Mouse (Mus musculus) forebrain, embryonic 14.5 days (tissue): ENCODE data around the gene Ppcs. TPM values are rescaled to one million over a fixed set of nuclear protein-coding genes. Genes with fewer than 3 reads are reported as not detected.

Experiments
- ATAC-seq: fragments of 200-750 bp; cut with Nextera tagmentation; 2 replicates; pipeline ENCODE4 v1.8.0; 2017; ENCODE audit warnings: mild to moderate bottlenecking, moderate library complexity
- DNase-seq: peaks from one replicate; pipeline ENCODE4 v3.0.0-alpha.2; 2015; ENCODE audit warnings: low spot score
- H3K27ac ChIP-seq: fragments of 300-500 bp; sonication (generic); 2 replicates; pipeline ENCODE4 v1.5.1; 2014; ENCODE audit warnings: low read depth, mild to moderate bottlenecking, control low read depth, low read length, moderate library complexity
- H3K27me3 ChIP-seq: fragments of 300-500 bp; sonication (generic); replicated peaks from 2 replicates; pipeline ENCODE4 v1.6.1; 2014; ENCODE audit warnings: low read length, control low read depth, mixed read lengths; ENCODE audit not compliant: control insufficient read depth, insufficient read depth
- H3K36me3 ChIP-seq: fragments of 300-500 bp; sonication (generic); 2 replicates; pipeline ENCODE4 v1.6.1; 2014; ENCODE audit warnings: low read length, control low read depth; ENCODE audit not compliant: control insufficient read depth, insufficient read depth
- H3K4me1 ChIP-seq: fragments of 300-500 bp; sonication (generic); 2 replicates; pipeline ENCODE4 v1.6.1; 2014; ENCODE audit warnings: antibody characterized with exemption, low read length, control low read depth; ENCODE audit not compliant: control insufficient read depth, insufficient read depth
- H3K4me2 ChIP-seq: fragments of 300-500 bp; sonication (generic); 2 replicates; pipeline ENCODE4 v1.6.1; 2014; ENCODE audit warnings: mild to moderate bottlenecking, control low read depth, low read length
- H3K4me3 ChIP-seq: fragments of 300-500 bp; sonication (generic); 2 replicates; pipeline ENCODE4 v1.5.1; 2014; ENCODE audit warnings: low read depth, low read length, control low read depth
- H3K9ac ChIP-seq: fragments of 300-500 bp; sonication (generic); 2 replicates; pipeline ENCODE4 v1.6.1; 2014; ENCODE audit warnings: mild to moderate bottlenecking, low read length, control low read depth, moderate library complexity
- H3K9me3 ChIP-seq: fragments of 300-500 bp; sonication (generic); replicated peaks from 2 replicates; pipeline ENCODE4 v1.6.1; 2016; ENCODE audit warnings: low read length, control low read depth, mixed read lengths; ENCODE audit not compliant: control insufficient read depth
- WGBS: fragments of 180-500 bp; shearing (Covaris S2); extraction: QIAGEN DNeasy Blood & Tissue Kit; methylation state at CpG from one replicate; pipeline ENCODE4 v1.1.7; 2014; 5-methylcytosine and 5-hydroxymethylcytosine counted together
- polyA plus RNA-seq: library from polyadenylated mRNA; unstranded; fragments of >200 nt; fragmentation: Nextera tagmentation; extraction: Ambion mirVana; gene quantifications from 2 replicates; pipeline ENCODE4 v1.2.1, GENCODE M21; 2014

Gene Ppcs
- polyA plus RNA-seq, 1 experiment from 2014 or later: 23.0 TPM

DNA sequence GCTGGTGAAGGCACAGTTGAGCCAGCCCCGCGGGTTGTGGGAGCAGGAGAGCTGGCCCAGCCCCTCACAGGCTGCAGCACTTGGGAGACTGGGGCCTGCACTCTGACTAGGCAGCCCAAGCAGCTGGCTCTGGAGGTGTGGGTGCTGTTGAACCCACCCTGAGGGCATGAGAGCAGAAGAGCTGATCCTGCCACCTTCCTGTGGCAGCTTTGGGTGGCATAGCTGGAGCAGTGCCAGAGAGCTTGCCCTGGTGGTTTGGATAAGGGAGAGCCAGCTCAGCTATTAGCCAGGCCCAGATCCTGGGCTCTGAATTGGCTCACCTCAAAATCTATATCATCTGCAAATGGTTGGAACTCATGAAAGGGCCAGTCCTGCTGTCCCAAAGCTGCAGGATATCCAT lies 5.5 kb upstream of the Ppcs start:
- DNase-seq (no peak), ATAC-seq (no peak)
- Histone ChIP-seq H3K4me1 (peaks cover 4% of the 10 kb centered on the region; the same call in 1 of the 2 replicates), H3K4me3 (no peak overlapping the region), H3K9ac (no peak overlapping the region), H3K27me3 (no peaks in the 10 kb centered on the region), H3K36me3 (no peaks in the 10 kb centered on the region), H3K4me2 (no peak overlapping the region), H3K27ac (no peak overlapping the region), H3K9me3 (no peaks in the 10 kb centered on the region)
- WGBS: 44% methylated on average over 2 of the region's 2 CpGs

GRCm38 (mm10) chr4:119425601-119426000 lies 3.4 kb upstream of the Ppcs start:
- H3K9me3 ChIP-seq: no peaks in the 10 kb centered on the region
- no peak for DNase-seq
- no peaks in the 10 kb centered on the region for H3K27me3 ChIP-seq

DNA sequence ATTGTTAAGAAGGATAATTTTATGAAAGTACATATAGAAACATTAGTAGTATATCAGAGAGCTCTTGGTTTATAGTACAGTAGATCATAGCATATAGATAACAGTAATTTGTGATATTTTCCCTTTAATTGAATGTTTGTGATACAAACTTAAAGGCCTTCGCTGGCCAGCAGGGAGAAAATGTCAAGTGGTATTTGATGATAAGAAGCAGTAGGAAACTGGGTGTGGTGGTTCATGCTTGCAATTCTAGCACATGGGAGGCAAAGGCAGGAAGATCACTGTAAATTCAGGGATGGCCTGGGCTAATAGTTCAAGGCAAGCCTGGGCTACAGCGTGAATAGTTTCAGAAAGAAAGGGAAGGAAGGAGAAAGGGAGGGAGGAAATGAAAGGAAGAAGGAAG lies 2.9 kb upstream of the Ppcs start:
- no peak overlapping the region for H3K4me2 ChIP-seq
- H3K4me3 ChIP-seq: no peak overlapping the region
- DNase-seq (no peak), ATAC-seq (no peak)
- 82% methylated on average over 2 of the region's 2 CpGs for WGBS
- no peaks in the 10 kb centered on the region for H3K36me3 ChIP-seq
- H3K27me3 ChIP-seq: no peaks in the 10 kb centered on the region
- H3K4me1 ChIP-seq: peaks cover 11% of the 10 kb centered on the region; the same call in 1 of the 2 replicates
- no peak overlapping the region for H3K9ac ChIP-seq
- H3K9me3 ChIP-seq: no peaks in the 10 kb centered on the region
- H3K27ac ChIP-seq: no peak overlapping the region

More at GRCm38 (mm10) chr4:119425601-119426000, 3.4 kb upstream of the Ppcs start:
- Histone ChIP-seq H3K9ac (no peak overlapping the region), H3K4me3 (no peak overlapping the region), H3K36me3 (no peaks in the 10 kb centered on the region), H3K4me1 (peaks cover 11% of the 10 kb centered on the region; the same call in 1 of the 2 replicates), H3K27ac (no peak overlapping the region), H3K4me2 (no peak overlapping the region)
- WGBS: 78% methylated on average over 2 of the region's 2 CpGs
- ATAC-seq: no peak

DNA sequence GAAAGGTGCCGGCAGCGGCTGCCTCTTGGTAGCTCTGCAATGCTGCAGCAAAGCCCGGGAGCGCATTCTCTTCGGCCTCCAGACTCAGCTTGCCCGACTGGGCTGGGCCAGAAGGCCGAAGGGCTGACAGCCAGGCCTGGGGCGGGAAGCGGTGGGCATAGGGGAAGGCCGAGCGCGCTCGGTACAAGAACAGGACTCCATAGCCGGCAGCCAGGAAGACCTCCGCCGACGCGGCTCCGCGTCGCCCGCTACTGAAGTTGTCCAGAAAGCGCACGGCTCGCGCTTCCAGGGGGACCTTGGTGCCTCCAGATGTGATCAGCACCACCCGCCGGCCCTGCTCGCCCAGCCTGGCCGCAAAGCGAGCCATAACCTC lies 313 bp downstream of the Ppcs start:
- Histone ChIP-seq H3K27me3 (no peaks in the 10 kb centered on the region), H3K27ac (peak overlapping the region; percentile 65), H3K9me3 (no peaks in the 10 kb centered on the region), H3K36me3 (no peaks in the 10 kb centered on the region), H3K4me3 (peak overlapping the region; percentile 59), H3K9ac (peak overlapping the region; percentile 77), H3K4me1 (peaks cover 11% of the 10 kb centered on the region; the same call in 1 of the 2 replicates), H3K4me2 (peak overlapping the region; percentile 77)
- ATAC-seq (peak; percentile 61), DNase-seq (no peak)
- WGBS: under 1% methylated on average over 31 of the region's 31 CpGs

DNA sequence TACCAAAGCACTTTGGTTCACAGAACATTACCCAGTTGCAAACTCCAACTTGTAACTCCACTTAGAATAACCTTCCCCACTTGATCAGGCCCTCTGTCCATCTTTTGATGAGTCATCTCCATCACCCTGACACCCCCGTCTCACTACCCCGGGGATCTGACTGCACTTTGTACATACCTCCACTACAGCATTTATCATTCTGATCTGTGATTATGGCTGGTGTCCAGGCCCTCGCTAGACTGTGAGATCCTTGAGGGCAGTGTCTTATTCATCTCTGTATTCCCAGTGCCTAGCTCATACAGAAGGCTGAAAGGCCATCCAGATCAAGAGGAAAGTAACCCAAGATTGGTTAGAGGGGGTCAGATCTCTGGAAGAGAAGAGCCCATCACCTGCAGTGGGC lies 1.0 kb downstream of the Ppcs start:
- 67% methylated on average over 3 of the region's 3 CpGs for WGBS
- H3K9ac ChIP-seq: peak overlapping the region; percentile 77
- H3K36me3 ChIP-seq: no peaks in the 10 kb centered on the region
- no peak overlapping the region for H3K27ac ChIP-seq
- H3K4me1 ChIP-seq: peaks cover 11% of the 10 kb centered on the region; the same call in 1 of the 2 replicates
- peak overlapping the region; percentile 77 for H3K4me2 ChIP-seq
- no peaks in the 10 kb centered on the region for H3K9me3 ChIP-seq
- H3K4me3 ChIP-seq: peak overlapping the region; percentile 59
- no peaks in the 10 kb centered on the region for H3K27me3 ChIP-seq
- DNase-seq (no peak), ATAC-seq (no peak)

- H3K27ac ChIP-seq: no peak overlapping the region
- 94% methylated on average over 3 of the region's 3 CpGs for WGBS
Observed at GRCm38 (mm10) chr4:119417894-119418293, 4.3 kb downstream of the Ppcs start.

GRCm38 (mm10) chr4:119417270-119417669 lies 5.0 kb downstream of the Ppcs start:
- H3K27me3 ChIP-seq: no peaks in the 10 kb centered on the region
- H3K4me1 ChIP-seq: peaks cover 19% of the 10 kb centered on the region
- H3K4me3 ChIP-seq: no peak overlapping the region
- H3K9me3 ChIP-seq: no peaks in the 10 kb centered on the region
- no peak overlapping the region for H3K9ac ChIP-seq
- no peaks in the 10 kb centered on the region for H3K36me3 ChIP-seq
- DNase-seq (no peak), ATAC-seq (no peak)
- no peak overlapping the region for H3K27ac ChIP-seq
- H3K4me2 ChIP-seq: no peak overlapping the region
- 84% methylated on average over 3 of the region's 3 CpGs for WGBS

More at GRCm38 (mm10) chr4:119417894-119418293, 4.3 kb downstream of the Ppcs start:
- Histone ChIP-seq H3K4me1 (peaks cover 17% of the 10 kb centered on the region), H3K27me3 (no peaks in the 10 kb centered on the region), H3K9me3 (no peaks in the 10 kb centered on the region), H3K36me3 (no peaks in the 10 kb centered on the region), H3K4me2 (no peak overlapping the region), H3K9ac (no peak overlapping the region), H3K4me3 (no peak overlapping the region)
- ATAC-seq (no peak), DNase-seq (no peak)

- ATAC-seq (peak; percentile 100), DNase-seq (peak; percentile 96)
- under 1% methylated on average over 49 of the region's 49 CpGs for WGBS
- Histone ChIP-seq H3K9ac (peak within 1 kb of the TSS; percentile 72), H3K27ac (peak within 1 kb of the TSS; percentile 72), H3K36me3 (no peaks in the 10 kb centered on the region), H3K4me3 (peak within 1 kb of the TSS; percentile 58), H3K27me3 (no peaks in the 10 kb centered on the region), H3K9me3 (no peaks in the 10 kb centered on the region), H3K4me1 (peaks cover 12% of the 10 kb centered on the region), H3K4me2 (peak within 1 kb of the TSS; percentile 87)
Observed at GRCm38 (mm10) chr4:119415072-119415753, 7.0 kb downstream of the Ppcs start, which contains the start of gene Ccdc30. Gene Ccdc30, minus strand, starts transcription at chr4:119415521.

GRCm38 (mm10) chr4:119412791-119413190 lies 9.4 kb downstream of the Ppcs start:
- Histone ChIP-seq H3K27me3 (no peaks in the 10 kb centered on the region), H3K4me2 (no peak overlapping the region), H3K4me3 (no peak overlapping the region), H3K27ac (no peak overlapping the region), H3K9me3 (no peaks in the 10 kb centered on the region), H3K36me3 (no peaks in the 10 kb centered on the region), H3K4me1 (peaks cover 12% of the 10 kb centered on the region), H3K9ac (no peak overlapping the region)
- DNase-seq (peak; percentile 77), ATAC-seq (0 out of 2 replicates have a peak, but pooled peaks have one; percentile 18)
- WGBS: 46% methylated on average over 6 of the region's 6 CpGs
